Mouse (Mus musculus): ENCODE results near the gene Pcbp1.

Gene Pcbp1

GRCm38 (mm10) chr6:86526032-86526960 is at the start of gene Pcbp1:
Pcbp1 (minus strand) TSS chr6:86526321.
- peak; percentile 97 for DNase-seq

- no peak for DNase-seq
Observed at GRCm38 (mm10) chr6:86574495-86574894, 48.4 kb upstream of the Pcbp1 start.

GRCm38 (mm10) chr6:86570830-86571229 is 44.7 kb upstream of the Pcbp1 start:
- peak; percentile 53 for DNase-seq

- DNase-seq = peak; percentile 21
Observed at GRCm38 (mm10) chr6:86569461-86569820, 43.3 kb upstream of the Pcbp1 start.

- DNase-seq = no peak
Observed at GRCm38 (mm10) chr6:86568816-86569460, 42.8 kb upstream of the Pcbp1 start.

GRCm38 (mm10) chr6:86565782-86566181 is 39.7 kb upstream of the Pcbp1 start:
- no peak for DNase-seq

- DNase-seq = peak; percentile 32
Observed at GRCm38 (mm10) chr6:86557182-86557581, 31.1 kb upstream of the Pcbp1 start.

GRCm38 (mm10) chr6:86556345-86557058 is 30.4 kb upstream of the Pcbp1 start:
- no peak for DNase-seq

- no peak for DNase-seq
Observed at GRCm38 (mm10) chr6:86550587-86550986, 24.5 kb upstream of the Pcbp1 start.

- peak; percentile 12 for DNase-seq
Observed at GRCm38 (mm10) chr6:86547880-86548367, 21.8 kb upstream of the Pcbp1 start.

GRCm38 (mm10) chr6:86547228-86547755 is 21.2 kb upstream of the Pcbp1 start:
- no peak for DNase-seq

GRCm38 (mm10) chr6:86545236-86545635 is 19.1 kb upstream of the Pcbp1 start:
- peak; percentile 29 for DNase-seq

- DNase-seq = no peak
Observed at GRCm38 (mm10) chr6:86543869-86544268, 17.7 kb upstream of the Pcbp1 start.

GRCm38 (mm10) chr6:86543060-86543459 is 16.9 kb upstream of the Pcbp1 start:
- no peak for DNase-seq

GRCm38 (mm10) chr6:86541650-86542049 is 15.5 kb upstream of the Pcbp1 start:
- DNase-seq = peak; percentile 24

- peak; percentile 25 for DNase-seq
Observed at GRCm38 (mm10) chr6:86528451-86528785, 2.3 kb upstream of the Pcbp1 start.

- DNase-seq = peak; percentile 40
Observed at GRCm38 (mm10) chr6:86527766-86528450, 1.8 kb upstream of the Pcbp1 start.

- peak; percentile 90 for DNase-seq
Observed at GRCm38 (mm10) chr6:86526961-86527740, 1.0 kb upstream of the Pcbp1 start.

GRCm38 (mm10) chr6:86525646-86526031 is 482 bp downstream of the Pcbp1 start:
- no peak for DNase-seq

GRCm38 (mm10) chr6:86524879-86525645 is 1.1 kb downstream of the Pcbp1 start:
- no peak for DNase-seq
